Mouse (Mus musculus) MEL (cell line): ENCODE measurements around the gene Ccdc157.

Experiments
- CTCF ChIP-seq, 3 experiments: IDR thresholded peaks in 2 of 3; conservative IDR thresholded peaks in 1 of 3; 2 replicates each; pipeline ENCODE4 v1.5.1; 2011 to 2012; ENCODE audit warnings: low read length in 3 of 3, low read depth in 2 of 3, mild to moderate bottlenecking in 2 of 3, improper control_type of control experiment in 1 of 3, inconsistent platforms in 1 of 3, mixed read lengths in 1 of 3, moderate library complexity in 1 of 3; ENCODE audit not compliant: control insufficient read depth in 1 of 3, insufficient read depth in 1 of 3, poor library complexity in 1 of 3, severe bottlenecking in 1 of 3
- EP300 ChIP-seq, 2 experiments: IDR thresholded peaks; 2 replicates each; pipeline ENCODE4 v1.6.1; 2011; ENCODE audit warnings: improper control_type of control experiment in 2 of 2, low read length in 2 of 2, low read depth in 1 of 2, mild to moderate bottlenecking in 1 of 2
- ETS1 ChIP-seq: IDR thresholded peaks from 2 replicates; pipeline ENCODE4 v1.6.1; 2012; ENCODE audit warnings: low read depth, mild to moderate bottlenecking, inconsistent platforms, low read length, improper control_type of control experiment, moderate library complexity
- KAT2A ChIP-seq: conservative IDR thresholded peaks from 2 replicates; pipeline ENCODE4 v1.6.1; 2012; ENCODE audit warnings: low read depth, low read length, improper control_type of control experiment, inconsistent platforms
- POLR2A ChIP-seq, 2 experiments: IDR thresholded peaks; 2 replicates each; pipeline ENCODE4 v1.6.1; 2011 to 2012; ENCODE audit warnings: low read length in 2 of 2, mild to moderate bottlenecking in 2 of 2, control low read depth in 1 of 2, improper control_type of control experiment in 1 of 2, low read depth in 1 of 2, moderate library complexity in 1 of 2; ENCODE audit not compliant: control insufficient read depth in 1 of 2, insufficient read depth in 1 of 2, poor library complexity in 1 of 2
- RAD21 ChIP-seq: IDR thresholded peaks from 2 replicates; pipeline ENCODE4 v1.6.1; 2011; ENCODE audit warnings: mild to moderate bottlenecking, low read depth, low read length, improper control_type of control experiment
- RCOR1 ChIP-seq: IDR thresholded peaks from 2 replicates; pipeline ENCODE4 v1.6.1; 2012; ENCODE audit warnings: low read depth, mild to moderate bottlenecking, inconsistent platforms, low read length, improper control_type of control experiment

DNA sequence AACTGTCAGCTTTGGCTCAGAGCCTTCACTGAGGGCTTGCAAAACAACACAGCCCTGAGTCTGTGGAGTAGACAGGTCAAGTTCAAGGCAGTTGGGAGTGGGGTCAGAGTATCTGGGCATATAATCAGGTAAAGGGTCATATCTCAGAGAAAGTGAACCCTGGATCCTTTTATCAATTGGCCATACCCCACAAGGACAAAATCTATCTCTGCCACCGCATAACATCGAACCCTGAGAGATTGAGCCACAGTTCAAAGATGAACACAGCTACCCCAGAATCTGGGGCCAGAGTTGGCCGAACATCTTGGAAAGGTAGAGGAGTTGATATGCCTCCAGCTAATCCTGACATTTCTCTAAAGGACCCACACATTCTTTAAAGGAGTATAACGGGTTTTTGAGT is 48.1 kb downstream of the Ccdc157 start:
- no peak for TF ChIP-seq CTCF (IDR thresholded peaks at IDR 0.05 in 2 of 3, conservative IDR thresholded peaks at IDR 0.05 in 1 of 3; ENCODE audit: control insufficient read depth in 1 of 3, insufficient read depth in 1 of 3, low read depth in 2 of 3, low read length in 3 of 3, poor library complexity in 1 of 3, severe bottlenecking in 1 of 3)
- no peak for TF ChIP-seq EP300 (IDR thresholded peaks at IDR 0.05; ENCODE audit: low read depth in 1 of 2, low read length in 2 of 2)
- TF ChIP-seq RCOR1 = no peak
- no peak for TF ChIP-seq POLR2A (IDR thresholded peaks at IDR 0.05; ENCODE audit: control insufficient read depth in 1 of 2, insufficient read depth in 1 of 2, low read depth in 1 of 2, low read length in 2 of 2, poor library complexity in 1 of 2)
- no peak for TF ChIP-seq KAT2A
- no peak for TF ChIP-seq RAD21
- no peak for TF ChIP-seq ETS1
